Mouse (Mus musculus): ENCODE results near the gene Jph2.

DNA sequence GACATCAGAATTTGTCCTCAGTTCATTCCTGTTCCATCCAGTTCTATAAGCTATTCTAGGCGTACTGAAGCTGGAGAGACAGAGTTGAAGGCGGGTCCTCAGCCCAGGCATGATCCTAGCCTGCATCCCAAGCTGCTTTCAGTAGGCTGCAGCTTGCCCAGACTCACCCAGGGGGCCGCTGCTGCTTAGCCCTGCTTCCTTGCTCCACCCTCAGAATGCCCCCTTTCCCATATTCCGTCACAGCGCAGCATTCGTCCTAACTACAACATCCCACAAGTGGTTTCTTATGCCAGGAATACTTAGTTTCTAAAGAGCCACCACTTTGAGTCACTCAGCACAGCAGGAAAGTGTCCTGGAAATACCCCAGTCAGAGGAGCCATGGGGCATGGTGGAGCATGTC lies 2.8 kb downstream of the Jph2 start:
- TF ChIP-seq CTCF (IDR thresholded peaks at IDR 0.05; ENCODE audit: extremely low read depth, insufficient read length, insufficient replicate concordance, low read depth, low read length) (no peak), POLR2A (IDR thresholded peaks at IDR 0.05; ENCODE audit: low read depth, low read length) (no peak)
